Mouse (Mus musculus) embryonic fibroblast, embryonic 13.5 days (primary cell): ENCODE measurements around the gene Ccdc15.

Source experiments
- CTCF ChIP-seq: IDR thresholded peaks from 2 replicates; pipeline ENCODE4 v1.5.1; 2011; ENCODE audit warnings: mild to moderate bottlenecking, control low read depth, low read length, moderate library complexity, borderline replicate concordance; ENCODE audit not compliant: insufficient read depth
- POLR2A ChIP-seq: IDR thresholded peaks from 2 replicates; pipeline ENCODE4 v1.6.1; 2011; ENCODE audit warnings: low read depth, mild to moderate bottlenecking, control low read depth, low read length, moderate library complexity

DNA sequence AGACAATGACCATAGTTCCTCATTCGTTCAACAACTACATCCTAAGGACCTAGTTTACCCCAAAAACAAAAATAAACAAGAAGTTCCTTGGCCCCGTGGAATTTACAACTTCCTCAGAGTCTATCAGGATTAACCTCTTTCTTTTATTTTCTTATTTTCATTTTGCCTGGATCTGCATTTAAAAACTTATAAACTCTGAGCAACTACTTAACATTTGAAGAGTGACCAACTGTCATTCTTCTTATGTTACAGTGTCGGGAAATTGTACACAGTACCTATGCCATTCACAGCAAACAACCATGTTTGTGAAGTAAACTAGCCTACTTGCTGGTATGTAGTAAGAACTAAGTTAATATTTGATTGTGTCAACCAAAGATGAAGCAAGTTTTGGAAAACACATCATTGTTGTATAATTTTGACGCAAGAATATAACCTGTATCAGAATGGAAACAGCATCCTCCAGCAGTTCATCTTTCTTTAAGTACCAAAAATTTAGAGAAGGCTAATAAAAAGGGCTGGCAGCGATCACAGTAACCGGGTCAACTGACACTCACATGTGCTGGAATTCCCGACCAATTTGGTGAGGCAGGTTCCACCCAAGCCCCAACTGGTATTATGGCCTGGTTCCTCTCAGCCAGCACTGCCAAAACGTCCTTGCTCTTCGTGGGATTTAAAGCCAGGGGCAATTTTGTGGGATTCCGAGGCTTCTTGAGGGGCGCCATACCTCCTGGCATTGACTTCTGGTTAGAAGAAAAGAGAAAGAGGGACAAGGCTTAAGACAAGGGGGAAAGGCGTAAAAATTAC, 846 bp downstream of the Ccdc15 start:
- no peak for TF ChIP-seq CTCF
- TF ChIP-seq POLR2A: no peak; the same call in 1 of the 2 replicates
